Mouse (Mus musculus) kidney, embryonic 16.5 days (tissue): Measurements from ENCODE around the gene Cadm1. TPM values are rescaled to one million over a fixed set of nuclear protein-coding genes. Genes with fewer than 3 reads are reported as not detected.

Experiments used
- ATAC-seq: fragments of 200-750 bp; cut with Nextera tagmentation; 2 replicates; pipeline ENCODE4 v1.8.0; 2017; ENCODE audit warnings: moderate TSS enrichment; ENCODE audit not compliant: low FRiP score, low TSS enrichment
- H3K27ac ChIP-seq: fragments of 300-500 bp; sonication (generic); 2 replicates; pipeline ENCODE4 v1.5.1; 2014; ENCODE audit warnings: low read length
- H3K27me3 ChIP-seq: fragments of 300-500 bp; sonication (generic); 2 replicates; pipeline ENCODE4 v1.6.1; 2014; ENCODE audit warnings: low read length, control low read depth, mixed read lengths; ENCODE audit not compliant: insufficient read depth
- H3K36me3 ChIP-seq: fragments of 300-500 bp; sonication (generic); 2 replicates; pipeline ENCODE4 v1.6.1; 2014; ENCODE audit warnings: low read length, control low read depth, mixed read lengths; ENCODE audit not compliant: insufficient read depth
- H3K4me1 ChIP-seq: fragments of 300-500 bp; sonication (generic); 2 replicates; pipeline ENCODE4 v1.6.1; 2014; ENCODE audit warnings: low read length, control low read depth, mixed read lengths; ENCODE audit not compliant: insufficient read depth
- H3K4me2 ChIP-seq: fragments of 300-500 bp; sonication (generic); replicated peaks from 2 replicates; pipeline ENCODE4 v1.6.1; 2014; ENCODE audit warnings: low read depth, low read length
- H3K4me3 ChIP-seq: fragments of 300-500 bp; sonication (generic); 2 replicates; pipeline ENCODE4 v1.5.1; 2014; ENCODE audit warnings: mild to moderate bottlenecking, low read length
- H3K9ac ChIP-seq: fragments of 300-500 bp; sonication (generic); replicated peaks from 2 replicates; pipeline ENCODE4 v1.6.1; 2014; ENCODE audit warnings: low read length
- H3K9me3 ChIP-seq: fragments of 300-500 bp; sonication (generic); 2 replicates; pipeline ENCODE4 v1.6.1; 2016; ENCODE audit warnings: low read length, control low read depth
- WGBS: fragments of 180-500 bp; shearing (Covaris S2); extraction: QIAGEN DNeasy Blood & Tissue Kit; methylation state at CpG from one replicate; pipeline ENCODE4 v1.1.7; 2014; 5-methylcytosine and 5-hydroxymethylcytosine counted together
- polyA plus RNA-seq: library from polyadenylated mRNA; unstranded; fragments of >200 nt; fragmentation: Nextera tagmentation; extraction: Ambion mirVana; gene quantifications from 2 replicates; pipeline ENCODE4 v1.2.1, GENCODE M21; 2015

Gene Cadm1
- polyA plus RNA-seq, 1 experiment from 2014 or later, result 64.7 TPM

- Histone ChIP-seq H3K9ac (no peak overlapping the region), H3K4me1 (peaks cover 23% of the 10 kb centered on the region), H3K4me3 (no peak overlapping the region), H3K9me3 (no peaks in the 10 kb centered on the region), H3K27me3 (peaks cover 5% of the 10 kb centered on the region; the same call in 1 of the 2 replicates), H3K27ac (no peak overlapping the region), H3K36me3 (no peaks in the 10 kb centered on the region), H3K4me2 (no peak overlapping the region)
- no peak for ATAC-seq
- 61% methylated on average over 11 of the region's 11 CpGs for WGBS
These were observed 145.1 kb downstream of the Cadm1 start for GRCm38 (mm10) chr9:47674766-47675713.

DNA sequence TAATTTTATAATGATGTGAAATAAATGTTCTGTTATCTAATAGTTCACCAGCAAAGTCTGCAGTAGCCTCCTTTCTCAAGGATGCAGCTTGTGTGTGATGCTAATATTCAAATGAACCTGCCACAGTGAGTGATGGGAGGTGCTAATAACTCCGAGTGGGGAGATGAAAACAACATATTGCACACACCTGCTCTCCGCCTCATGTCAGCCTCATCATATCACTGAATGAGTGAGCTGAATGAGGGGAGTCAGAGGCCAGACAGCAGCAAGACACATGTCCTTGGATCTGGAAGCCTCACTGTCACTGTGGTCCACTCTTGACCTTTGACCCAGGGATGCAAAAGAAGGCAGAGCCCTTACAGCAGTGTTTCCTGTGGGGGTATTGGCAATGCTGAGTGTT lies 156.9 kb downstream of the Cadm1 start:
- Histone ChIP-seq H3K27me3 (no peaks in the 10 kb centered on the region), H3K9ac (no peak overlapping the region), H3K36me3 (no peaks in the 10 kb centered on the region), H3K27ac (no peak overlapping the region), H3K4me3 (no peak overlapping the region), H3K4me2 (no peak overlapping the region), H3K4me1 (peaks cover 7% of the 10 kb centered on the region; the same call in 1 of the 2 replicates), H3K9me3 (no peaks in the 10 kb centered on the region)
- 82% methylated on average over 2 of the region's 2 CpGs for WGBS
- ATAC-seq, result no peak

DNA sequence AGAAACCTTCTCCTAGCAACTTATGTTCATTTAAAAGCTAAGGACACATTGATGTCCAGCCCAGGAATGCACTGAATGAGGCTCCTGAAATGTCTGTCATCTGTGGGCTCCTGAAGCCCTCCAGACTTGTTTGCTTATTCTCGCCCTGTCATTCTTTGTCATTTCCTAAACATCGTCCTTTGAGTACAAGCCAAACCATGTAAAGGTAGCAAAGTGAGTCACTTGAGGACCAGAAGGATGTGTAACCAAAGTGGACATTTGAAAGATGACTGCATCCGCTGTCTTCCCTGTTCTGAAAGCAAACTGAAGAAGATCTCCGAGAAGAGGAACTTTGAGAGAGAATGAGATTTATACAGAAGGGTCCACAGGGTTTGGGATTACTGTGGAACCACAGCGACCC lies 157.6 kb downstream of the Cadm1 start:
- Histone ChIP-seq H3K9me3 (no peaks in the 10 kb centered on the region), H3K4me1 (peaks cover 7% of the 10 kb centered on the region; the same call in 1 of the 2 replicates), H3K27ac (no peak overlapping the region), H3K9ac (no peak overlapping the region), H3K27me3 (no peaks in the 10 kb centered on the region), H3K36me3 (no peaks in the 10 kb centered on the region), H3K4me2 (no peak overlapping the region), H3K4me3 (no peak overlapping the region)
- WGBS, result 89% methylated on average over 5 of the region's 5 CpGs
- ATAC-seq, result no peak

- 31% methylated on average over 10 of the region's 10 CpGs for WGBS
- Histone ChIP-seq H3K36me3 (no peaks in the 10 kb centered on the region), H3K4me3 (no peak overlapping the region), H3K27me3 (no peaks in the 10 kb centered on the region), H3K9me3 (no peaks in the 10 kb centered on the region), H3K27ac (no peak overlapping the region), H3K4me1 (peaks cover 7% of the 10 kb centered on the region; the same call in 1 of the 2 replicates), H3K4me2 (no peak overlapping the region), H3K9ac (no peak overlapping the region)
- ATAC-seq, result peak; percentile 42; the same call in 1 of the 2 replicates
These were observed 158.3 kb downstream of the Cadm1 start for GRCm38 (mm10) chr9:47688297-47688696.

DNA sequence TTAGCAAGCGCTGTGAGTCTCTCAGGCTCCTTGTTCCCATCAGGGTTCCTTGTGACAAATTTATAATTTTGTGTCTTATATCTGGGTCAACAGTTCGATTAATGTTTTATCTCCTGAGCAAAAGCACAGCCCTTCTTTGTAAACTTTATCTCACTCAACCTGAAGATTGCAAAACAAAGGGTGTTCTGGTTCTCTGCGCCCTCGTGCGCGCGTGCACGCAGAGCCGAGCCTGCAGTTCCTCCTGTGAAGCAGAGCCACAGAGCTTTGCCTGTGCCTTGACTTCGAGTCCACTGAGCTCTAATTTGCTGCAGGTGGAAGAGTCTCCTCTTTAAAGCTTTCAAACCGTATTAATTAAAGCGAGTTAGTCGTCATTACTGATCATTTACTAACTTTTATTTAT lies 162.9 kb downstream of the Cadm1 start:
- H3K9me3 ChIP-seq, result no peaks in the 10 kb centered on the region
- H3K4me1 ChIP-seq, result peaks cover 7% of the 10 kb centered on the region; the same call in 1 of the 2 replicates
- no peak overlapping the region for H3K27ac ChIP-seq
- no peak overlapping the region for H3K4me3 ChIP-seq
- no peak for ATAC-seq
- no peaks in the 10 kb centered on the region for H3K27me3 ChIP-seq
- no peak overlapping the region for H3K9ac ChIP-seq
- H3K36me3 ChIP-seq, result no peaks in the 10 kb centered on the region
- H3K4me2 ChIP-seq, result no peak overlapping the region
- whole genome bisulfite sequencing, result 86% methylated on average over 13 of the region's 13 CpGs

DNA sequence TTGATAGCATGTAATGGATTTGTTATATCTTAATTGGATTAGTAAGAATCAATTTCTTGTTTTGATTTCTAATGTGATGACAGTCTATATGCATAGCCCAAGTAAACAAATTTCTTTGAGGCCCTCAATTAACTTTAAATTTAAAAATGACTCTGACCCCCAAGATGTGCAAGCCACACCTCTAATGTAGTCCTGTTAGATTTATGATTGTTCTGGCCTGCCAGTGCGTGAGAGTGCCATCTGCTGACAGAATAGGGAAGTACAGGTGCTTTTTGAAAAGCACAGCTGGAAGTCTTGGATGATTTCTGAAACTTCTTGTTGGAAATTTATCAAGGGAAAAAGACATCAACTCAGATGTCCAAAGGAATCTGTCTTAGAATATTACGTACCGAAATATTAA lies 169.1 kb downstream of the Cadm1 start:
- Histone ChIP-seq H3K27me3 (no peaks in the 10 kb centered on the region), H3K36me3 (no peaks in the 10 kb centered on the region), H3K4me2 (no peak overlapping the region), H3K4me3 (no peak overlapping the region), H3K9me3 (no peaks in the 10 kb centered on the region), H3K9ac (no peak overlapping the region), H3K4me1 (no peaks in the 10 kb centered on the region), H3K27ac (no peak overlapping the region)
- WGBS, result 57% methylated on average over 3 of the region's 3 CpGs
- no peak for ATAC-seq

- Histone ChIP-seq H3K27ac (no peak overlapping the region), H3K36me3 (no peaks in the 10 kb centered on the region), H3K27me3 (no peaks in the 10 kb centered on the region), H3K9ac (no peak overlapping the region), H3K4me1 (no peaks in the 10 kb centered on the region), H3K4me3 (no peak overlapping the region), H3K9me3 (no peaks in the 10 kb centered on the region), H3K4me2 (no peak overlapping the region)
- ATAC-seq, result no peak
- WGBS, result 94% methylated on average over 5 of the region's 5 CpGs
These were observed 170.0 kb downstream of the Cadm1 start for GRCm38 (mm10) chr9:47700021-47700420.

GRCm38 (mm10) chr9:47703026-47703876 lies 173.3 kb downstream of the Cadm1 start:
- no peak overlapping the region for H3K4me2 ChIP-seq
- no peak for ATAC-seq
- H3K4me3 ChIP-seq, result no peak overlapping the region
- no peaks in the 10 kb centered on the region for H3K9me3 ChIP-seq
- H3K27ac ChIP-seq, result no peak overlapping the region
- H3K4me1 ChIP-seq, result peaks cover 6% of the 10 kb centered on the region; the same call in 1 of the 2 replicates
- no peaks in the 10 kb centered on the region for H3K27me3 ChIP-seq
- H3K36me3 ChIP-seq, result no peaks in the 10 kb centered on the region
- no peak overlapping the region for H3K9ac ChIP-seq
- 91% methylated on average over 19 of the region's 19 CpGs for WGBS

GRCm38 (mm10) chr9:47706341-47706740 lies 176.4 kb downstream of the Cadm1 start:
- 86% methylated on average over 9 of the region's 9 CpGs for WGBS
- Histone ChIP-seq H3K4me1 (peaks cover 6% of the 10 kb centered on the region; the same call in 1 of the 2 replicates), H3K27ac (no peak overlapping the region), H3K36me3 (no peaks in the 10 kb centered on the region), H3K9ac (no peak overlapping the region), H3K9me3 (no peaks in the 10 kb centered on the region), H3K27me3 (no peaks in the 10 kb centered on the region), H3K4me2 (no peak overlapping the region), H3K4me3 (no peak overlapping the region)
- no peak for ATAC-seq
